Mouse (Mus musculus) hindbrain, embryonic 11.5 days (tissue): Measurements from ENCODE around the gene Acvr1b. TPM values are rescaled to one million over a fixed set of nuclear protein-coding genes. Genes with fewer than 3 reads are reported as not detected.

Experiments
- ATAC-seq: fragments of 200-750 bp; cut with Nextera tagmentation; 2 replicates; pipeline ENCODE4 v1.8.0; 2017; ENCODE audit warnings: mild to moderate bottlenecking, moderate TSS enrichment, moderate library complexity; ENCODE audit not compliant: low FRiP score
- DNase-seq: peaks from one replicate; pipeline ENCODE4 v3.0.0-alpha.2; 2015; ENCODE audit warnings: low spot score
- H3K27ac ChIP-seq: fragments of 300-500 bp; sonication (generic); 2 replicates; pipeline ENCODE4 v1.5.1; 2014; ENCODE audit warnings: mild to moderate bottlenecking, low read depth, low read length
- H3K27me3 ChIP-seq: fragments of 300-500 bp; sonication (generic); 2 replicates; pipeline ENCODE4 v1.6.1; 2014; ENCODE audit warnings: mild to moderate bottlenecking, low read length, moderate library complexity, mixed read lengths; ENCODE audit not compliant: control insufficient read depth, insufficient read depth
- H3K36me3 ChIP-seq: fragments of 300-500 bp; sonication (generic); 2 replicates; pipeline ENCODE4 v1.6.1; 2014; ENCODE audit warnings: mild to moderate bottlenecking, low read length, moderate library complexity, mixed read lengths; ENCODE audit not compliant: control insufficient read depth, insufficient read depth
- H3K4me1 ChIP-seq: fragments of 300-500 bp; sonication (generic); replicated peaks from 2 replicates; pipeline ENCODE4 v1.6.1; 2014; ENCODE audit warnings: low read length, mixed read lengths; ENCODE audit not compliant: control insufficient read depth, insufficient read depth
- H3K4me2 ChIP-seq: fragments of 300-500 bp; sonication (generic); replicated peaks from 2 replicates; pipeline ENCODE4 v1.6.1; 2014; ENCODE audit warnings: mild to moderate bottlenecking, low read depth, low read length
- H3K4me3 ChIP-seq: fragments of 300-500 bp; sonication (generic); 2 replicates; pipeline ENCODE4 v1.5.1; 2014; ENCODE audit warnings: low read depth, low read length
- H3K9ac ChIP-seq: fragments of 300-500 bp; sonication (generic); 2 replicates; pipeline ENCODE4 v1.6.1; 2014; ENCODE audit warnings: low read depth, low read length
- H3K9me3 ChIP-seq: fragments of 300-500 bp; sonication (generic); 2 replicates; pipeline ENCODE4 v1.6.1; 2016; ENCODE audit warnings: low read length; ENCODE audit not compliant: control insufficient read depth
- WGBS: fragments of 180-500 bp; shearing (Covaris S2); extraction: QIAGEN DNeasy Blood & Tissue Kit; methylation state at CpG from one replicate; pipeline ENCODE4 v1.1.7; 2014; 5-methylcytosine and 5-hydroxymethylcytosine counted together
- polyA plus RNA-seq: library from polyadenylated mRNA; unstranded; fragments of >200 nt; fragmentation: Nextera tagmentation; extraction: Ambion mirVana; gene quantifications from 2 replicates; pipeline ENCODE4 v1.2.1, GENCODE M21; 2014

Acvr1b gene
- polyA plus RNA-seq, 1 experiment from 2014 or later, result 16.2 TPM

DNA sequence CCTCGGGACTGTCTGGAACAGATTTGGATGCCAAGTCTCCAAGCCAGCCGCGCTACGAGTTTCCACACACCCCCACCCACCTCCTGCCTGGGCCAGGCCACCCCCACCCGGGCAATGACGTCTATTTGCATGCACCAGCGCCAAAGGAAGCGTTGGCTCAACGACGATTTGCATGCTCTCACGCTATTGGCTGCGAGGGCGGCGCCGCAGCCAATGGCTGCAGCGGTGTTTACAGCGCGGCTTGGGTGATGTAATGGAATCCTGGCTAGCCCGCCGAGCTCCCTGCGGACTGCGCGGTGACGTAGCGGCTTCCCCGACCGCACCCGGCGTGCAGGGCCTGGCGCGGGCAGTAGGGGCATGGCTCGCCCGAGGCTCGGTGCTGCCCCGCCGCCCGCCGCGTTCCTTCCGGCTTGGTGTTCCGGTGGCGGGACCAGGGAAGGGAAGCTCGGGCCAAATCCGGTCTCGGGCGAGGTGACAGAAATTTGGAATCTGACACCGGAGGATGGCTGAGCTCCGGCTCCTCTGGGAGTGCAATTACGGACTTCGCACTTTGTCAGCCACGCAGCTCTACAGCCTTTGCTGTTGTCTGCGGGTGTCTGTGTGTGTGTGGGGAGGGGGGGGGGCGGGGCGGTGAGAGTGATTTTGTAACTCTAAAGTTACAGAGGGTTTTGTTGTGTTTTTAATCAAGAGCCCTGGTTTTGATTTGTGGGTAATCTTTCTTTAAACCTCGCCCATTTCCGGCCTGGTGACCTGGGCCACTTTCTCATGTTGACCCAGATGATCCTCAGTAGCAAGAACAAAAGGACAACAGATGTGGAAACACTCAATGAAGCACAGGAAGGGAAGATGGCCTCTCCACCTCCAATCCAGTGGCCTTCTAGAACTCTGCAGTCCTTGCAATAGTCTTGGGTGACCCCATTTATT lies 72.6 kb downstream of the Acvr1b start:
- peak; percentile 95 for DNase-seq

DNA sequence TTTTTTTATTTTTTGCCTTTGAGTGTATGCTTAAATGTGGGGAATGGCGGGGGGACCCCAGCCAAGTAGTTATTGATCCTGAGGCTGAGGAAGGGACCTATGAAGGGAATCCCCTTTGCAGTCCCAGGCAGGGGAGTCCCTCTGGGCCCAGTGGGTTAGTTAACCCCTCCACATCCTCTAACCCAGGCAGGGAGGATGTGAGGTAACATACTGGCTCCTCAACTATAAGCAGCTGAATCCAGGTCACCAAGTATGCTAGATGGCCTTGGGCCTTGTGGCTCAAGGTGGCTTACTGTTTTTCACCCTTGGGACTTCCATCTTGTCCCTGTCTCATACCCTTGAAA lies 73.3 kb downstream of the Acvr1b start:
- H3K4me3 ChIP-seq, result no peak overlapping the region
- DNase-seq, result no peak
- 83% methylated on average over 1 of the region's 1 CpGs for WGBS
- H3K4me2 ChIP-seq, result no peak overlapping the region
- no peak for ATAC-seq
- H3K4me1 ChIP-seq, result no peaks in the 10 kb centered on the region
- H3K36me3 ChIP-seq, result no peaks in the 10 kb centered on the region
- no peak overlapping the region for H3K27ac ChIP-seq
- H3K9ac ChIP-seq, result no peak overlapping the region
- H3K9me3 ChIP-seq, result no peaks in the 10 kb centered on the region
- H3K27me3 ChIP-seq, result no peaks in the 10 kb centered on the region

More for the DNA sequence above, 72.6 kb downstream of the Acvr1b start:
- Histone ChIP-seq H3K36me3 (no peaks in the 10 kb centered on the region), H3K9ac (peak overlapping the region; percentile 47), H3K4me1 (no peaks in the 10 kb centered on the region), H3K9me3 (no peaks in the 10 kb centered on the region), H3K4me2 (peak overlapping the region; percentile 39), H3K27me3 (no peaks in the 10 kb centered on the region), H3K27ac (0 out of 2 replicates have a peak overlapping the region, but pooled peaks have one; percentile 44), H3K4me3 (peak overlapping the region; percentile 28)
- WGBS, result 2% methylated on average over 53 of the region's 56 CpGs
- ATAC-seq, result peak; percentile 99

DNA sequence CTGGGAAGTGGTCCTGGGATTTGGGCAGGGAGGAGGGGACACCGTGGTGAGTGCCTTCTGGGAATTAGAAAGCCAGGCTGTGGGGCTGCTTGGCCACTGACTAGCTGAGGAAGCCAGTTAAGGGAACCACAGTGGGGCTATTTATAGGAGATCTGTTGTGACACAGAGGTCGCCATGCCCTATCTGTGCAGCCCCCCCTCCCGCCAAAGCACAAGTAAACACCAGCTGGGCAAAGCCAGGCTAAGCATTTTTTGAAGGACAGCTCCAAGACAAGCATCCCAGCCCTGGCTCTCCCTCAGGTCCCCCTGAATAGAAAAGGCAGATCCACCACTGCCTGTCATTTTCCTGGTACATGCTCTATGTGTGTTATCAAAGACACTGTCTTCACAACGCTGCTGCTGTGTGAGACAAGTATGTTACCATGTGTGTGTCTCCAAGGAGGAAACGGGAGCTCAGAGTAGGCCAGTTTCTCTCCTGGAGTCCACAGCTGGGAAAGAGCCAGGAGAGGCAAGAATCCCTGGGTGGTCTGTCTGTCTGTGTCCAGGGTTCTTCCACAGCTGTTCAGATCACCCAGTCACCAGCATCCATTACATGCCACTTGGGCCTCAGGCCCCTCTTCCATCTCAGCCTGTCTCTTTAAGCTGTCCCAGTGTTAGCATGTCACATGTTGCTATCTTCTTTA lies 74.3 kb downstream of the Acvr1b start:
- Histone ChIP-seq H3K27ac (no peak overlapping the region), H3K9ac (no peak overlapping the region), H3K4me3 (no peak overlapping the region), H3K9me3 (no peaks in the 10 kb centered on the region), H3K4me1 (no peaks in the 10 kb centered on the region), H3K4me2 (no peak overlapping the region), H3K27me3 (no peaks in the 10 kb centered on the region), H3K36me3 (no peaks in the 10 kb centered on the region)
- DNase-seq (no peak), ATAC-seq (no peak)
- 59% methylated on average over 5 of the region's 5 CpGs for WGBS

DNA sequence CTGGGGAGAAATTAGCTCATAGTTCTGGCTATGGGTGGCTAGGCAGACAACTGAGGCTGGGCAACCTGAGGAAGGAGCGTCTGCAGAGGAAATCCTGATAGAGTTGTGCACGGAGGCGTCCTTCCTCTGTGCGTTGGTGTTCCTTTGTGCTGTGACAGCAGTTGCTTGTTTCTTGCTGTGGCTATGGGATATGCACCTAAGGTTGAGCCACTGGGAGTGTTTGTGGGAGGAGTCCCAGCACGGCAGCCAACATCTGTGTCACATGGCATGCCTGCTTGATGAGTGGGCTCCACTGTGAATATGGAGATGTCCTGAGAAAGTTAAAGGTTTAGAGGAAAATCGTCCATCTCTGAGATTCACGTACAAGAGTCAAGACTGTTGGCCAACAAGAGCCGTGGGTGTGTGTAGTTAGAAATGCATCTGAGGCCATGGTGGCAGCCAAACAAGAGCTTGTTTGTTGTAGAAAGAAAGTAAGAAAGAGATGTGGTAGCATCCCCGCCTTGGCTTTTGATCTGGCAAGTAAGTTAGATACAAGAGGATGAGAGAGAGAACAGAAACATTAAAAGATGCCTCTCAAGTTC lies 76.4 kb downstream of the Acvr1b start:
- Histone ChIP-seq H3K4me2 (no peak overlapping the region), H3K9me3 (no peaks in the 10 kb centered on the region), H3K4me3 (no peak overlapping the region), H3K36me3 (no peaks in the 10 kb centered on the region), H3K27me3 (no peaks in the 10 kb centered on the region), H3K27ac (no peak overlapping the region), H3K9ac (no peak overlapping the region), H3K4me1 (no peaks in the 10 kb centered on the region)
- 82% methylated on average over 9 of the region's 9 CpGs for WGBS
- ATAC-seq (no peak), DNase-seq (no peak)

- Histone ChIP-seq H3K9ac (no peak overlapping the region), H3K27me3 (no peaks in the 10 kb centered on the region), H3K4me3 (no peak overlapping the region), H3K36me3 (no peaks in the 10 kb centered on the region), H3K4me2 (no peak overlapping the region), H3K27ac (no peak overlapping the region), H3K9me3 (no peaks in the 10 kb centered on the region), H3K4me1 (no peaks in the 10 kb centered on the region)
- ATAC-seq (no peak), DNase-seq (no peak)
- 89% methylated on average over 5 of the region's 5 CpGs for WGBS
Measured at GRCm38 (mm10) chr15:101251930-101252329, 78.1 kb downstream of the Acvr1b start.

- Histone ChIP-seq H3K4me3 (no peak overlapping the region), H3K9me3 (no peaks in the 10 kb centered on the region), H3K9ac (no peak overlapping the region), H3K4me1 (no peaks in the 10 kb centered on the region), H3K27ac (no peak overlapping the region), H3K27me3 (no peaks in the 10 kb centered on the region), H3K4me2 (no peak overlapping the region), H3K36me3 (no peaks in the 10 kb centered on the region)
- ATAC-seq (no peak), DNase-seq (no peak)
- WGBS, result 84% methylated on average over 6 of the region's 6 CpGs
Measured at GRCm38 (mm10) chr15:101252614-101253013, 78.7 kb downstream of the Acvr1b start.

DNA sequence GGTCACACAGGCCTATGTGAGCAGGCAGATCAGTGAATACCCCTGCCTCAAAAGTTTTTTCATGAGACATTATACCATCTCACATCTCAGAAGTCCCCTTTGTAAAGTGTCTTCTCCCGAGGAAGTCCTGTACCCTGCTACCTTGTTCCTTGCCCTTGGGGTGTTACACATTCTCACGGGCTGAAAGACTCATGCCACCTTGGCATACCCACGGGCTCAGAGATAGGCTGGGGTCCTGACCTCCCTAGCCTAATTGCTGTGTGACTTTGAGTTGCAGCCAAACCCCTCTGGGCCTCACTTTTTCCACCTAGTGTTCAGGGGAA lies 79.7 kb downstream of the Acvr1b start:
- DNase-seq (no peak), ATAC-seq (0 out of 2 replicates have a peak, but pooled peaks have one; percentile 14)
- Histone ChIP-seq H3K36me3 (no peaks in the 10 kb centered on the region; the same call in 1 of the 2 replicates), H3K4me3 (peak overlapping the region; percentile 57), H3K27me3 (no peaks in the 10 kb centered on the region), H3K4me1 (no peaks in the 10 kb centered on the region), H3K9ac (peak overlapping the region; percentile 74), H3K27ac (no peak overlapping the region), H3K9me3 (no peaks in the 10 kb centered on the region), H3K4me2 (peak overlapping the region; percentile 91)
- WGBS, result 41% methylated on average over 3 of the region's 3 CpGs

- WGBS, result under 1% methylated on average over 54 of the region's 82 CpGs
- Histone ChIP-seq H3K9ac (peak within 1 kb of the TSS; percentile 74), H3K4me3 (peak within 1 kb of the TSS; percentile 57), H3K27ac (peak within 1 kb of the TSS; percentile 17; the same call in 1 of the 2 replicates), H3K9me3 (no peaks in the 10 kb centered on the region), H3K36me3 (no peaks in the 10 kb centered on the region; the same call in 1 of the 2 replicates), H3K4me1 (no peaks in the 10 kb centered on the region), H3K4me2 (peak within 1 kb of the TSS; percentile 91), H3K27me3 (no peaks in the 10 kb centered on the region)
- DNase-seq (peak; percentile 63), ATAC-seq (peak; percentile 76)
Measured at GRCm38 (mm10) chr15:101253886-101254795, 80.3 kb downstream of the Acvr1b start, which contains the start of gene Nr4a1. Gene Nr4a1, plus strand, starts transcription at chr15:101254269.
